Mouse (Mus musculus) hindbrain, embryonic 16.5 days (tissue): ENCODE results near the gene Klhdc10. TPM values are rescaled to one million over a fixed set of nuclear protein-coding genes. Genes with fewer than 3 reads are reported as not detected.

ENCODE experiments used
- ATAC-seq: fragments of 200-750 bp; cut with Nextera tagmentation; 2 replicates; pipeline ENCODE4 v1.8.0; 2017; ENCODE audit warnings: moderate TSS enrichment, moderate library complexity
- H3K27ac ChIP-seq: fragments of 300-500 bp; sonication (generic); 2 replicates; pipeline ENCODE4 v1.5.1; 2014; ENCODE audit warnings: low read depth, mild to moderate bottlenecking, control low read depth, low read length, moderate library complexity
- H3K27me3 ChIP-seq: fragments of 300-500 bp; sonication (generic); replicated peaks from 2 replicates; pipeline ENCODE4 v1.6.1; 2014; ENCODE audit warnings: low read length; ENCODE audit not compliant: control insufficient read depth, insufficient read depth
- H3K36me3 ChIP-seq: fragments of 300-500 bp; sonication (generic); 2 replicates; pipeline ENCODE4 v1.6.1; 2014; ENCODE audit warnings: mild to moderate bottlenecking, low read length, moderate library complexity, mixed read lengths; ENCODE audit not compliant: control insufficient read depth, insufficient read depth
- H3K4me1 ChIP-seq: fragments of 300-500 bp; sonication (generic); 2 replicates; pipeline ENCODE4 v1.6.1; 2014; ENCODE audit warnings: low read depth, low read length; ENCODE audit not compliant: control insufficient read depth, insufficient read depth
- H3K4me2 ChIP-seq: fragments of 300-500 bp; sonication (generic); 2 replicates; pipeline ENCODE4 v1.6.1; 2014; ENCODE audit warnings: mild to moderate bottlenecking, low read length, control low read depth, moderate library complexity
- H3K4me3 ChIP-seq: fragments of 300-500 bp; sonication (generic); 2 replicates; pipeline ENCODE4 v1.5.1; 2014; ENCODE audit warnings: mild to moderate bottlenecking, low read length, control low read depth, moderate library complexity
- H3K9ac ChIP-seq: fragments of 300-500 bp; sonication (generic); 2 replicates; pipeline ENCODE4 v1.6.1; 2014; ENCODE audit warnings: low read depth, mild to moderate bottlenecking, control low read depth, low read length, moderate library complexity
- H3K9me3 ChIP-seq: fragments of 300-500 bp; sonication (generic); 2 replicates; pipeline ENCODE4 v1.6.1; 2014; ENCODE audit warnings: mild to moderate bottlenecking, low read length, moderate library complexity; ENCODE audit not compliant: control insufficient read depth
- WGBS: fragments of 180-500 bp; shearing (Covaris S2); extraction: QIAGEN DNeasy Blood & Tissue Kit; methylation state at CpG from one replicate; pipeline ENCODE4 v1.1.7; 2014; 5-methylcytosine and 5-hydroxymethylcytosine counted together
- polyA plus RNA-seq: library from polyadenylated mRNA; unstranded; fragments of >200 nt; fragmentation: Nextera tagmentation; extraction: Ambion mirVana; gene quantifications from 2 replicates; pipeline ENCODE4 v1.2.1, GENCODE M21; 2015

The Klhdc10 gene
- polyA plus RNA-seq, 1 experiment from 2014 or later = 27.8 TPM

DNA sequence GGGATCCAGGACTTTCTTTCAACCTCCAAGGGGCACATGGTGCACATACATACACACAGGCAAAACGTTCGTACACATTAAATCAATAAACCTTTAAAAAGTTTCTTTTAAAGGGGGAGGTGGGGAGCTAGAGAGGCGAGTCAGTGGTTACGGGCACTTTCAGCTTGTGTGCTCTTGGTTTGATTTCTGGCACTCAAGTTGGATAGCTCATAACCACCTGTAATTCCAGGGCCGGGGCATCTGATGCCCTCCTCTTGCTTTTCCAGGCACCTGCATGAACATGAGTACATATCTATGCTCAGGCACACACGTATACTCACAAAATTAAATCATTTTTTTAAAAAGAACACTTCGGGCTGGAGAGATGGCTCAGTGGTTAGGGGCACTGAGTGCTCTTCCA, 9.7 kb upstream of the Klhdc10 start:
- Histone ChIP-seq H3K27me3 (no peaks in the 10 kb centered on the region), H3K4me1 (peaks cover 3% of the 10 kb centered on the region), H3K9me3 (no peaks in the 10 kb centered on the region), H3K36me3 (peaks cover 2% of the 10 kb centered on the region; the same call in 1 of the 2 replicates), H3K27ac (no peak overlapping the region), H3K4me2 (no peak overlapping the region), H3K4me3 (no peak overlapping the region), H3K9ac (no peak overlapping the region)
- ATAC-seq = no peak
- WGBS = 91% methylated on average over 7 of the region's 7 CpGs

DNA sequence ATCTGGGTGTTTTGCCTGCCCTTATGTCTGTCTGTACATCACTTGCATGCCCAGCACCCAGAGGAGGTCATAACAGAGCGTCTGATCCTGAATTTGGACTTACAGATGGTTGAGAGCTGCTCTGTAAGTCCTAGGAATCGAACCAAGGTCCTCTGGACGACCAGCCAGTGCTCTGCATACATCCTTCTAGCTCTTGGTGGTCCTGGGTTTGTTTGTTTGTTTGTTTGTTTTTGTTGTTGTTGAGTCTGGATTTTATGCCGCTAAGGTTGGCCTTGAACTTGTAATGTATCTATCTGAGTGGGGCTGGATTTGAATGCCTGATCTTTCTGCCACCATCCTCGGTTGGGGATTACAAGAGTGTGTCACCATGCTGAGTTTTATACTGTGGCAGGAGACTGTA, 1.5 kb upstream of the Klhdc10 start:
- no peak for ATAC-seq
- Histone ChIP-seq H3K36me3 (no peaks in the 10 kb centered on the region), H3K4me1 (peaks cover 8% of the 10 kb centered on the region), H3K9me3 (no peaks in the 10 kb centered on the region), H3K4me2 (peak overlapping the region; percentile 55), H3K27me3 (no peaks in the 10 kb centered on the region), H3K4me3 (no peak overlapping the region), H3K27ac (peak overlapping the region; percentile 98), H3K9ac (no peak overlapping the region)
- WGBS = 81% methylated on average over 5 of the region's 5 CpGs

DNA sequence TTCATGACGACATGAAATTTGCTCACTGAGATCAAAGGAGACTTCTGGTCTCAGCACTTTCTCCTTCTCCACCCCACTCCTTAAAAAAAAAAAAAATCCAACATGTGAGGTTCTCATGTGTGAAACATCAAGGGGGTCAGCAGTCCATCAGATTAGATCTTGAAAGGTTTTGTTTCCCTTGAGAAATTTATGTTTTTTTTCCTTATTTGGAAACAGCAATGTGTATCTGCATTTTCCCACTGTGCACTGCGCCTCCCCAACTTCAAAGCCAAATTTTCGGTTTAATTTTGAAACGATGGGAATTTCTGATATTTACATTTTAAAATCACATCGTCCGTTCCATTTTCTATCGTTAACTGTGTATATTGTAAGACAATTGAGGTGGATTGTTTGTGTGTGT, 952 bp upstream of the Klhdc10 start:
- Histone ChIP-seq H3K4me1 (peaks cover 8% of the 10 kb centered on the region), H3K4me3 (peak overlapping the region; percentile 88), H3K27ac (peak overlapping the region; percentile 98), H3K27me3 (no peaks in the 10 kb centered on the region), H3K36me3 (no peaks in the 10 kb centered on the region), H3K9ac (peak overlapping the region; percentile 79), H3K9me3 (no peaks in the 10 kb centered on the region), H3K4me2 (peak overlapping the region; percentile 55)
- WGBS = 5% methylated on average over 7 of the region's 7 CpGs
- ATAC-seq = no peak

GRCm38 (mm10) chr6:30402091-30402491, 423 bp downstream of the Klhdc10 start:
- ATAC-seq = no peak; the same call in 1 of the 2 replicates
- no peaks in the 10 kb centered on the region for H3K36me3 ChIP-seq
- no peaks in the 10 kb centered on the region for H3K27me3 ChIP-seq
- peak overlapping the region; percentile 93 for H3K27ac ChIP-seq
- peak overlapping the region; percentile 88 for H3K4me3 ChIP-seq
- H3K9ac ChIP-seq = peak overlapping the region; percentile 98
- peaks cover 8% of the 10 kb centered on the region for H3K4me1 ChIP-seq
- no peaks in the 10 kb centered on the region for H3K9me3 ChIP-seq
- H3K4me2 ChIP-seq = peak overlapping the region; percentile 62
- under 1% methylated on average over 29 of the region's 29 CpGs for WGBS

DNA sequence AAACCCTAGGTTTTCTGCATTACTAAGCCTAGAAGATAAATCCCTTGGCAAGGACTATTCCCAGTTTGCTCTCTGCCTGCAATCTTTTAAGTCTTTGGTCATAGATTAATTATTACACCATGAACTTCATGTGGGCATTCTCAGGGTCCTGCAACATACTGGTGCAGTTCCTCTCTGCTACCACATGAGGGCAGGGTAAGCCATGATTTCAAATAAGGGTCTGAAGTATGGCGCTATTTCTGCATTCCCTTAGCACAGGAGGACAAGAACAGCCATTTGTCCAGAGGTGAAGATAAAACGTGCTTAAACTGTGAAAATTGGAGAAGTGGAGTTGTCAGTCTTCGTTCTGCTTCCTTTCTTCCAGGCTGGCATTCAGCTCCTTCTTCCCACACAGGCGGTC, 1.8 kb downstream of the Klhdc10 start:
- Histone ChIP-seq H3K27me3 (no peaks in the 10 kb centered on the region), H3K4me1 (peaks cover 8% of the 10 kb centered on the region), H3K4me2 (peak overlapping the region; percentile 72), H3K27ac (peak overlapping the region; percentile 64; the same call in 1 of the 2 replicates), H3K9me3 (no peaks in the 10 kb centered on the region), H3K9ac (peak overlapping the region; percentile 64), H3K36me3 (no peaks in the 10 kb centered on the region), H3K4me3 (peak overlapping the region; percentile 41)
- no peak for ATAC-seq
- WGBS = 15% methylated on average over 4 of the region's 4 CpGs

DNA sequence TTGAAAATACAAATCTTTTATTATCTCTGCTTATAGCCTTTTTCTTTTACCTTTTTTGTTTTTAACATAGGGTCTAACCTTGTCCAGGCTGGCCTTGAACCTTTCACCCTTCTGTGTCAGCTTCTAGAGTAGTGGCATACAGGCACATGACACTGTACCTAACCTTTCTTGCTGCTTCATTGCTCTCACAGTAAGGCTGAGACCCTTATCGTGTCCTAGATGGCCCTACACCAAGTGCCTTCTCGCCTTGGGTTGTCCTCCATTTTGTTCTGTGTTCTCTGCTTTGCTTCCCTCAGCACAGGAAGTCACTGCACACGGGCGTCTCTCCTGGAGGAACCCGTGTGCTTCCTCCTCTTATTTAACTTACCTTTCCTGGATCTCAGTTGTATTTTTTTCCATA, 3.0 kb downstream of the Klhdc10 start:
- peak overlapping the region; percentile 20 for H3K4me2 ChIP-seq
- no peaks in the 10 kb centered on the region for H3K36me3 ChIP-seq
- H3K9ac ChIP-seq = no peak overlapping the region
- H3K4me1 ChIP-seq = peaks cover 8% of the 10 kb centered on the region
- 78% methylated on average over 5 of the region's 5 CpGs for WGBS
- no peaks in the 10 kb centered on the region for H3K9me3 ChIP-seq
- no peak overlapping the region for H3K27ac ChIP-seq
- ATAC-seq = no peak
- H3K27me3 ChIP-seq = no peaks in the 10 kb centered on the region
- no peak overlapping the region for H3K4me3 ChIP-seq

GRCm38 (mm10) chr6:30408276-30408675, 6.6 kb downstream of the Klhdc10 start:
- no peaks in the 10 kb centered on the region for H3K36me3 ChIP-seq
- peaks cover 8% of the 10 kb centered on the region for H3K4me1 ChIP-seq
- 94% methylated on average over 4 of the region's 4 CpGs for WGBS
- no peak overlapping the region for H3K4me3 ChIP-seq
- no peaks in the 10 kb centered on the region for H3K27me3 ChIP-seq
- H3K9ac ChIP-seq = no peak overlapping the region
- H3K27ac ChIP-seq = no peak overlapping the region
- H3K4me2 ChIP-seq = no peak overlapping the region
- no peak for ATAC-seq
- H3K9me3 ChIP-seq = no peaks in the 10 kb centered on the region

GRCm38 (mm10) chr6:30409399-30410093, 7.9 kb downstream of the Klhdc10 start:
- H3K27me3 ChIP-seq = no peaks in the 10 kb centered on the region
- no peaks in the 10 kb centered on the region for H3K36me3 ChIP-seq
- no peak overlapping the region for H3K27ac ChIP-seq
- no peak overlapping the region for H3K4me3 ChIP-seq
- no peak overlapping the region for H3K4me2 ChIP-seq
- H3K4me1 ChIP-seq = peaks cover 4% of the 10 kb centered on the region
- H3K9me3 ChIP-seq = no peaks in the 10 kb centered on the region
- no peak for ATAC-seq
- 89% methylated on average over 7 of the region's 7 CpGs for WGBS
- no peak overlapping the region for H3K9ac ChIP-seq

DNA sequence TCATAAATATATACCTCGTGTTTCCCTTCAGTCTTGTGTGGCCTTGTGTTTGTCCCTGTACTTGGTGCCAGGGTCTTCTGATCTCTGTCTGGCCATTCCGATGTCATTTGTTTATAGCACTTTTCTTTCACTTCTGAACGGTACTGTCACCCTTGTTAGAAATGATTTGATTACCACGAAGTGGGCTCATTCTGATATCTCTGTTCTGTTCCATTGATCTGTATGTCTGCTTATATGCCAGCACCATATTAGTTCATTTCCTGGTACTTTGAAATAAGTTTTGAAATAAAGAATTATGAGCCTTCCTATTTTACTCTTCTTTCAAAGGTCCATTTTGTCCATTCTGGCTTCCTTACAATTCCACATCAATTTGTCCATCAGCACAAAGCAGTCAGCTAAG, 9.6 kb downstream of the Klhdc10 start:
- H3K4me1 ChIP-seq = no peaks in the 10 kb centered on the region
- no peaks in the 10 kb centered on the region for H3K36me3 ChIP-seq
- H3K9me3 ChIP-seq = no peaks in the 10 kb centered on the region
- H3K27ac ChIP-seq = no peak overlapping the region
- ATAC-seq = no peak
- no peak overlapping the region for H3K4me2 ChIP-seq
- H3K4me3 ChIP-seq = no peak overlapping the region
- no peak overlapping the region for H3K9ac ChIP-seq
- 88% methylated on average over 4 of the region's 4 CpGs for WGBS
- H3K27me3 ChIP-seq = no peaks in the 10 kb centered on the region
